ENCODE assay signal across 9 mouse cellular contexts in the genomic region with DNA sequence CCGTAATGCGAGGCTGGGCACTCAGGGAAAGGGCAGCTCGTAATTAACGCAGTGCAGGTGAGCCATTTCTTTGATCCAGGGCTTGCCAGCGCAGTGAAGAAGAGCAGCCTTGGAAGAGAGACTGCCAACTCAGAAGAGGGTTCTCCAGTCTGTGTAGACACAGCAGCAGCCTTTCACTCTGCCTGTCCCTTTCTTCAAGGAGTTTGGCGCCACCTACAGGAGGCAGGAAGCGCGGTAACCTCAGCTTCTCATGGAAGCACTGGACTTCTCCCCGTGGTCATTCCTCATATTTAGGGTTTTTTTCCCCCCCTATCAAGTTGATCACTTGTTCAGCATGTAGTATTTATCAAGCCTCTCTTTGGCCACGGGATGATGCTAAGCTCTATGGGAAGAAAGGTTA.
DNase-seq lines count a peak whose midpoint lies in the region; ATAC-seq and TF ChIP-seq lines count a peak whose summit lies in the region.
"Had no signal": no experiment of that assay in that cellular context is flagged by ENCODE, and none has a peak within 500 bp of the region (broad histone marks: within the 10 kb centered on the region; RNA-seq: fewer than 3 reads in every experiment).

No protein-coding gene starts in this region.

- 15% methylated on average over 10 of the region's 10 CpGs for WGBS in kidney, postnatal 0 days
- WGBS in liver, embryonic 13.5 days (ENCODE audit: insufficient replicate concordance) = 23% methylated on average over 10 of the region's 10 CpGs

- H3K4me3 ChIP-seq in kidney, postnatal 0 days (replicated peaks; ENCODE audit: low read depth, low read length) = no peak overlapping the region
- H3K4me3 ChIP-seq in liver, embryonic 13.5 days (replicated peaks) = no peak overlapping the region
- H3K4me3 ChIP-seq in testis, adult 2 months (ENCODE audit: control insufficient read depth, low read depth, low read length) = peak overlapping the region; percentile 38
- H3K4me3 ChIP-seq: stomach, embryonic 15.5 days had no signal

- H3K4me2 ChIP-seq in kidney, postnatal 0 days (ENCODE audit: low read length) = no peak overlapping the region
- no peak overlapping the region for H3K4me2 ChIP-seq in liver, embryonic 13.5 days
- H3K4me2 ChIP-seq: stomach, embryonic 15.5 days had no signal

- no peak overlapping the region for H3K27ac ChIP-seq in kidney, postnatal 0 days
- no peak overlapping the region for H3K27ac ChIP-seq in liver, embryonic 13.5 days
- H3K27ac ChIP-seq in testis, adult 2 months (ENCODE audit: control insufficient read depth, insufficient read depth, low read depth, low read length) = no peak overlapping the region
- H3K27ac ChIP-seq: stomach, embryonic 15.5 days had no signal

- peak; percentile 39 for DNase-seq in 3134 (ENCODE audit: extremely low read depth, insufficient read length, low spot score)
- peak; percentile 75 to 78 for DNase-seq in adrenal gland, adult 18-20 months (ENCODE audit: low spot score in 2 of 2)
- DNase-seq in embryo, embryonic 10 days (ENCODE audit: low spot score) = peak; percentile 89
- peak; percentile 30 to 72 for DNase-seq in gastrocnemius, postnatal 4 days (ENCODE audit: low spot score in 2 of 2)
- peak; percentile 93 for DNase-seq in kidney, postnatal 0 days (ENCODE audit: low spot score)
- DNase-seq in liver, embryonic 13.5 days = peak; percentile 16
- peak; percentile 74 for DNase-seq in neural tube, embryonic 10.5 days (ENCODE audit: extremely low spot score, low spot score)

- no peak overlapping the region for H3K9ac ChIP-seq in kidney, postnatal 0 days (ENCODE audit: low read depth, low read length)
- no peak overlapping the region for H3K9ac ChIP-seq in liver, embryonic 13.5 days
- H3K9ac ChIP-seq: stomach, embryonic 15.5 days had no signal

- no peaks in the 10 kb centered on the region for H3K27me3 ChIP-seq in kidney, postnatal 0 days (ENCODE audit: insufficient read depth, low read length)
- no peaks in the 10 kb centered on the region for H3K27me3 ChIP-seq in liver, embryonic 13.5 days
- no peaks in the 10 kb centered on the region for H3K27me3 ChIP-seq in testis, adult 2 months (ENCODE audit: control insufficient read depth, insufficient read depth, low read length)
- H3K27me3 ChIP-seq: stomach, embryonic 15.5 days had no signal

- H3K36me3 ChIP-seq in kidney, postnatal 0 days (ENCODE audit: insufficient read depth, low read length) = no peaks in the 10 kb centered on the region
- no peaks in the 10 kb centered on the region for H3K36me3 ChIP-seq in liver, embryonic 13.5 days
- no peaks in the 10 kb centered on the region for H3K36me3 ChIP-seq in testis, adult 2 months (ENCODE audit: control insufficient read depth, insufficient read depth, low read length)
- H3K36me3 ChIP-seq: stomach, embryonic 15.5 days had no signal

- H3K4me1 ChIP-seq in kidney, postnatal 0 days (replicated peaks; ENCODE audit: insufficient read depth, low read length) = no peaks in the 10 kb centered on the region
- no peaks in the 10 kb centered on the region for H3K4me1 ChIP-seq in liver, embryonic 13.5 days (replicated peaks)
- H3K4me1 ChIP-seq in testis, adult 2 months (ENCODE audit: control insufficient read depth, insufficient read depth, low read length) = no peaks in the 10 kb centered on the region; the same call in none of the 2 replicates

- TF ChIP-seq CTCF in kidney, postnatal 0 days (IDR thresholded peaks at IDR 0.05; ENCODE audit: low read depth) = peak; percentile 95
- peak; percentile 95 for TF ChIP-seq CTCF in testis, adult 2 months (IDR thresholded peaks at IDR 0.05; ENCODE audit: control insufficient read depth, insufficient read depth, insufficient replicate concordance, low read depth, low read length)

- no peak; the same call in 1 of the 2 replicates for ATAC-seq in kidney, postnatal 0 days (replicated peaks; ENCODE audit: low FRiP score, low read depth)
- ATAC-seq in liver, embryonic 13.5 days (ENCODE audit: low read depth) = no peak

- no peaks in the 10 kb centered on the region for H3K9me3 ChIP-seq in kidney, postnatal 0 days (replicated peaks; ENCODE audit: low read length)
- no peaks in the 10 kb centered on the region for H3K9me3 ChIP-seq in liver, embryonic 13.5 days (replicated peaks)
- H3K9me3 ChIP-seq: stomach, embryonic 15.5 days had no signal

- no peak for TF ChIP-seq POLR2A in testis, adult 2 months (IDR thresholded peaks at IDR 0.05; ENCODE audit: control insufficient read depth, low read depth, low read length)

Comparison
In these comparisons a context has a peak if more than half of its experiments do, and no peak if none do; other contexts are left out.
1. DNase-seq: peak in every context shown above with its lines; median percentile 93 in kidney, postnatal 0 days; 89 in embryo, embryonic 10 days; 76 in adrenal gland, adult 18-20 months; 74 in neural tube, embryonic 10.5 days; 51 in gastrocnemius, postnatal 4 days; 39 in 3134; 16 in liver, embryonic 13.5 days.